Mouse (Mus musculus) MEL (cell line): ENCODE results near the gene Bahcc1. TPM values are rescaled to one million over a fixed set of nuclear protein-coding genes. Genes with fewer than 3 reads are reported as not detected.

Source experiments
- DNase-seq: peaks from one replicate; pipeline ENCODE4 v3.0.0; 2011; ENCODE audit warnings: low read depth, low spot score
- H3K27ac ChIP-seq: 2 replicates; pipeline ENCODE4 v1.5.1; 2012; ENCODE audit warnings: low read depth, mild to moderate bottlenecking, control low read depth, low read length, moderate library complexity; ENCODE audit not compliant: control insufficient read depth
- H3K27me3 ChIP-seq, 2 experiments: fragments of 150-350 bp in 1 of 2; sonication (generic) in 1 of 2; 2 replicates each; pipeline ENCODE4 v1.6.1; 2012; ENCODE audit warnings: low read length in 2 of 2, mild to moderate bottlenecking in 2 of 2, improper control_type of control experiment in 1 of 2, moderate library complexity in 1 of 2; ENCODE audit not compliant: insufficient read depth in 2 of 2, control insufficient read depth in 1 of 2
- H3K36me3 ChIP-seq, 2 experiments: 2 replicates each; pipeline ENCODE4 v1.6.1; 2012 to 2014; ENCODE audit warnings: low read length in 2 of 2, improper control_type of control experiment in 1 of 2, inconsistent platforms in 1 of 2, mild to moderate bottlenecking in 1 of 2; ENCODE audit not compliant: insufficient read depth in 2 of 2, control insufficient read depth in 1 of 2
- H3K4me1 ChIP-seq, 2 experiments: fragments of 150-350 bp in 1 of 2; sonication (generic) in 1 of 2; 2 replicates each; pipeline ENCODE4 v1.6.1; 2012; ENCODE audit warnings: low read length in 2 of 2, improper control_type of control experiment in 1 of 2, mild to moderate bottlenecking in 1 of 2; ENCODE audit not compliant: insufficient read depth in 2 of 2, control insufficient read depth in 1 of 2
- H3K4me3 ChIP-seq, 2 experiments: fragments of 150-350 bp in 1 of 2; sonication (generic) in 1 of 2; 2 replicates each; pipeline ENCODE4 v1.5.1; 2012; ENCODE audit warnings: low read depth in 2 of 2, low read length in 2 of 2, mild to moderate bottlenecking in 2 of 2, moderate library complexity in 2 of 2, control low read depth in 1 of 2, improper control_type of control experiment in 1 of 2; ENCODE audit not compliant: control insufficient read depth in 1 of 2, insufficient read depth in 1 of 2
- H3K79me2 ChIP-seq: 2 replicates; pipeline ENCODE4 v1.6.1; 2012; ENCODE audit warnings: mild to moderate bottlenecking, low read length, moderate library complexity; ENCODE audit not compliant: control insufficient read depth, poor library complexity, insufficient read depth
- H3K9ac ChIP-seq: 2 replicates; pipeline ENCODE4 v1.6.1; 2012; ENCODE audit warnings: low read depth, mild to moderate bottlenecking, control low read depth, low read length, moderate library complexity; ENCODE audit not compliant: control insufficient read depth, poor library complexity, severe bottlenecking
- H3K9me3 ChIP-seq: fragments of 150-350 bp; sonication (generic); replicated peaks from 2 replicates; pipeline ENCODE4 v1.6.1; 2012; ENCODE audit warnings: mild to moderate bottlenecking, low read length, improper control_type of control experiment, moderate library complexity; ENCODE audit not compliant: insufficient read depth
- CHD2 ChIP-seq: IDR thresholded peaks from 2 replicates; pipeline ENCODE4 v1.6.1; 2011; ENCODE audit warnings: low read length, improper control_type of control experiment
- CTCF ChIP-seq, 3 experiments: IDR thresholded peaks in 2 of 3; conservative IDR thresholded peaks in 1 of 3; 2 replicates each; pipeline ENCODE4 v1.5.1; 2011 to 2012; ENCODE audit warnings: low read length in 3 of 3, low read depth in 2 of 3, mild to moderate bottlenecking in 2 of 3, improper control_type of control experiment in 1 of 3, inconsistent platforms in 1 of 3, mixed read lengths in 1 of 3, moderate library complexity in 1 of 3; ENCODE audit not compliant: control insufficient read depth in 1 of 3, insufficient read depth in 1 of 3, poor library complexity in 1 of 3, severe bottlenecking in 1 of 3
- NRF1 ChIP-seq: IDR thresholded peaks from 2 replicates; pipeline ENCODE4 v1.6.1; 2014; ENCODE audit warnings: low read depth, mild to moderate bottlenecking, inconsistent platforms, low read length, improper control_type of control experiment, moderate library complexity; ENCODE audit not compliant: poor library complexity, insufficient read depth, severe bottlenecking
- RAD21 ChIP-seq: IDR thresholded peaks from 2 replicates; pipeline ENCODE4 v1.6.1; 2011; ENCODE audit warnings: mild to moderate bottlenecking, low read depth, low read length, improper control_type of control experiment
- SMC3 ChIP-seq: IDR thresholded peaks from 2 replicates; pipeline ENCODE4 v1.6.1; 2011; ENCODE audit warnings: low read depth, low read length, improper control_type of control experiment
- TCF12 ChIP-seq: IDR thresholded peaks from 2 replicates; pipeline ENCODE4 v1.6.1; 2014; ENCODE audit warnings: low read depth, mild to moderate bottlenecking, inconsistent platforms, low read length, improper control_type of control experiment, moderate library complexity
- ZC3H11A ChIP-seq: IDR thresholded peaks from 2 replicates; pipeline ENCODE4 v1.6.1; 2012; ENCODE audit warnings: low read depth, mild to moderate bottlenecking, inconsistent platforms, low read length, improper control_type of control experiment
- polyA plus RNA-seq, 2 experiments: library from polyadenylated mRNA; stranded (reverse) in 1 of 2; unstranded in 1 of 2; fragments of >175 nt in 1 of 2; fragments of >200 nt in 1 of 2; gene quantifications; 2 replicates each; pipeline versions ENCODE4 v1.2.1 to v1.2.4; 2012; ENCODE audit warnings: low replicate concordance in 2 of 2, low read depth in 1 of 2; ENCODE audit not compliant: insufficient read length in 2 of 2, insufficient read depth in 1 of 2, missing spikeins in 1 of 2
- total RNA-seq: library from RNA; depleted of rRNA; stranded (reverse); fragments of 300-350 nt; gene quantifications from 2 replicates; pipeline ENCODE4 v1.2.3, GENCODE M21; 2012

Bahcc1 gene
- total and polyA plus RNA-seq, 3 experiments = 0.04 to 0.26 TPM; not detected in 1

- Histone ChIP-seq H3K9me3 (no peaks in the 10 kb centered on the region), H3K27ac (no peak overlapping the region), H3K4me3 (no peak overlapping the region), H3K79me2 (no peaks in the 10 kb centered on the region), H3K36me3 (peaks cover 0 to 3% of the 10 kb centered on the region in 2 experiments; a peak in 2 of 4 replicates), H3K27me3 (no peaks in the 10 kb centered on the region), H3K9ac (no peak overlapping the region), H3K4me1 (peaks cover 2 to 15% of the 10 kb centered on the region in 2 experiments; a peak in 3 of 4 replicates)
- DNase-seq = no peak
- TF ChIP-seq RAD21 = no peak
- TF ChIP-seq NRF1 = no peak
- TF ChIP-seq CHD2 = no peak
- TF ChIP-seq SMC3 = no peak
- no peak for TF ChIP-seq ZC3H11A
- TF ChIP-seq, all 39 proteins: peak for 0
These were observed 34.5 kb downstream of the Bahcc1 start for GRCm38 (mm10) chr11:120267274-120267673.

GRCm38 (mm10) chr11:120267676-120268075 lies 34.9 kb downstream of the Bahcc1 start:
- TF ChIP-seq TCF12 = no peak
- H3K4me3 ChIP-seq = no peak overlapping the region
- H3K79me2 ChIP-seq = no peaks in the 10 kb centered on the region
- H3K9me3 ChIP-seq = no peaks in the 10 kb centered on the region
- H3K4me1 ChIP-seq = peaks cover 0 to 12% of the 10 kb centered on the region in 2 experiments; a peak in 2 of 4 replicates
- DNase-seq = no peak
- peaks cover 0 to 3% of the 10 kb centered on the region in 2 experiments; a peak in 1 of 4 replicates for H3K36me3 ChIP-seq
- no peak overlapping the region for H3K9ac ChIP-seq
- H3K27me3 ChIP-seq = no peaks in the 10 kb centered on the region
- no peak overlapping the region for H3K27ac ChIP-seq

DNA sequence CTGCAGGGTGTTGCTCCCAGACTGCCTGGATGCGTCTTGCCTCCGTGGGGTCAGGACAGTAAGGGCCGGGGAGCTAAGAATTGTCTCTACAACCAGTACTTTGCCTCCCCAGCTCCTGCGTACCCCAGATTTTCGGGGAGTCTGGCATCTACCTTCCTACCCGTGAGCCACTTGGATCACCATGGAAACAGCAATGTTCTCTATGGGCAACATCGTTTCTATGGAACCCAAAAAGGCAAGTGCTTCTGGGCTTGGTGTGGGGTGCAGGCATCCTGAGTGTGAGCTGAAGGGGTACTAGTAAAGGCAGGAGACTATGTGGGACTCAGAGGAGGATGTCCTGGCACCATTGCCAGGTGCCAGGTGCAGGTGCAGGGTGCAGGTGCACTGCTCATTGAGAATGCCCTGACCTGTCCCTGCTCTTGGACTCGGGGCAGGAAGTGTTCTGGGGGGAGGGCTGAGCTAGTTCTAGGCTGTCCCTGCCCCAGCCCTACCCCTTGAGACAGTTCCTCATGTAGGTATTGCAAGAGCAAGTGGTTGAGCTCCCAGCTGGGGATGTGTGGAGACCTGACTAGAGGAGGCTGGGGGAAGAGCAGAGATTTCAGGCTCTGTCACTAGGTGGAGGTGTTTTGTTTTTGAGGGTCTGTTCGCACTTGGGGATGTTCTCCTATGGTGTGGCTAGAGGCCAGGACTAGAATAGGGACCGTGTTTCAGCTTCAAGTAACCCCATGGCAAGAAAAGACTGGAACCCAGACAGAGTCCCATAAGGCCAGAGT lies 35.6 kb downstream of the Bahcc1 start:
- Histone ChIP-seq H3K4me1 (peaks cover 0 to 9% of the 10 kb centered on the region in 2 experiments; a peak in 2 of 4 replicates), H3K9ac (no peak overlapping the region)

More for the DNA sequence above, 35.6 kb downstream of the Bahcc1 start:
- TF ChIP-seq CTCF (IDR thresholded peaks at IDR 0.05 in 2 of 3, conservative IDR thresholded peaks at IDR 0.05 in 1 of 3; ENCODE audit: control insufficient read depth in 1 of 3, insufficient read depth in 1 of 3, low read depth in 2 of 3, low read length in 3 of 3, poor library complexity in 1 of 3, severe bottlenecking in 1 of 3) (peak in 1 of 3 experiments; percentile 28; a peak in 2 of 6 replicates), RAD21 (no peak; the same call in 1 of the 2 replicates)
- Histone ChIP-seq H3K4me3 (no peak overlapping the region), H3K36me3 (peaks cover 0 to 3% of the 10 kb centered on the region in 2 experiments; a peak in 1 of 4 replicates), H3K9me3 (no peaks in the 10 kb centered on the region), H3K27ac (no peak overlapping the region), H3K27me3 (no peaks in the 10 kb centered on the region), H3K79me2 (no peaks in the 10 kb centered on the region)
- DNase-seq = peak; percentile 18
